Mouse (Mus musculus) thymus, adult 2 months (tissue): Measurements from ENCODE around the gene Ube3b.

Experiments used
- CTCF ChIP-seq: fragments of 200-500 bp; IDR thresholded peaks from 2 replicates; pipeline ENCODE4 v1.5.1; 2012; ENCODE audit warnings: mild to moderate bottlenecking, control low read depth, low read length, moderate library complexity, borderline replicate concordance; ENCODE audit not compliant: control insufficient read depth, poor library complexity, insufficient read depth; ENCODE audit errors: extremely low read depth
- POLR2A ChIP-seq: fragments of 200-500 bp; IDR thresholded peaks from 2 replicates; pipeline ENCODE4 v1.6.1; 2012; ENCODE audit warnings: mild to moderate bottlenecking, low read length, control low read depth, moderate library complexity; ENCODE audit not compliant: control insufficient read depth, poor library complexity, insufficient read depth; ENCODE audit errors: extremely low read depth

- TF ChIP-seq POLR2A (no peak), CTCF (no peak)
Observed at GRCm38 (mm10) chr5:114407269-114407668, 26.9 kb downstream of the Ube3b start.
